29 mouse cellular contexts compared by ENCODE assay signal in genomic region chr12:38508195-38508594, GRCm38 (mm10).
DNase-seq lines count a peak whose midpoint lies in the region; ATAC-seq and TF ChIP-seq lines count a peak whose summit lies in the region.
"Had no signal": no experiment of that assay in that cellular context is flagged by ENCODE, and none has a peak within 500 bp of the region (broad histone marks: within the 10 kb centered on the region; RNA-seq: fewer than 3 reads in every experiment).

No protein-coding gene starts in this region.

- no peaks in the 10 kb centered on the region for H3K9me3 ChIP-seq in forebrain, embryonic 11.5 days (ENCODE audit: control insufficient read depth, low read length)
- no peaks in the 10 kb centered on the region for H3K9me3 ChIP-seq in forebrain, embryonic 16.5 days (ENCODE audit: control insufficient read depth, low read length)
- H3K9me3 ChIP-seq in forebrain, postnatal 0 days (ENCODE audit: low read length), result no peaks in the 10 kb centered on the region
- H3K9me3 ChIP-seq in forebrain, embryonic 10.5 days, result no peaks in the 10 kb centered on the region
- no peaks in the 10 kb centered on the region for H3K9me3 ChIP-seq in midbrain, embryonic 11.5 days (ENCODE audit: control insufficient read depth, low read length)
- H3K9me3 ChIP-seq in midbrain, embryonic 16.5 days (replicated peaks; ENCODE audit: control insufficient read depth, low read length, poor library complexity, severe bottlenecking), result no peaks in the 10 kb centered on the region
- H3K9me3 ChIP-seq: embryonic facial prominence, embryonic 12.5 days; embryonic facial prominence, embryonic 15.5 days; G1E; heart, embryonic 10.5 days; heart, embryonic 13.5 days; hindbrain, embryonic 13.5 days had no signal

- H3K9ac ChIP-seq in forebrain, embryonic 11.5 days (ENCODE audit: low read length), result no peak overlapping the region
- H3K9ac ChIP-seq in forebrain, embryonic 16.5 days (replicated peaks; ENCODE audit: low read depth, low read length), result no peak overlapping the region
- H3K9ac ChIP-seq in forebrain, postnatal 0 days, result no peak overlapping the region
- H3K9ac ChIP-seq in midbrain, embryonic 11.5 days (ENCODE audit: low read length), result no peak overlapping the region
- H3K9ac ChIP-seq in midbrain, embryonic 16.5 days (ENCODE audit: low read depth, low read length), result no peak overlapping the region
- H3K9ac ChIP-seq: embryonic facial prominence, embryonic 12.5 days; embryonic facial prominence, embryonic 15.5 days; heart, embryonic 13.5 days; hindbrain, embryonic 13.5 days had no signal

- H3K27ac ChIP-seq in forebrain, embryonic 11.5 days (ENCODE audit: low read depth, low read length), result no peak overlapping the region
- no peak overlapping the region for H3K27ac ChIP-seq in forebrain, embryonic 16.5 days (ENCODE audit: low read length)
- H3K27ac ChIP-seq in forebrain, postnatal 0 days (ENCODE audit: low read depth, low read length), result no peak overlapping the region
- H3K27ac ChIP-seq in forebrain, embryonic 10.5 days, result no peak overlapping the region
- no peak overlapping the region for H3K27ac ChIP-seq in midbrain, embryonic 11.5 days (ENCODE audit: low read depth, low read length)
- no peak overlapping the region for H3K27ac ChIP-seq in midbrain, embryonic 16.5 days (ENCODE audit: low read length)
- H3K27ac ChIP-seq: embryonic facial prominence, embryonic 12.5 days; embryonic facial prominence, embryonic 15.5 days; heart, adult 2 months; heart, embryonic 10.5 days; heart, embryonic 13.5 days; hindbrain, embryonic 13.5 days had no signal

- TF ChIP-seq CTCF in forebrain, postnatal 0 days (IDR thresholded peaks at IDR 0.05; ENCODE audit: low read depth), result no peak
- no peak for TF ChIP-seq CTCF in brain, embryonic 14.5 days (IDR thresholded peaks at IDR 0.05; ENCODE audit: borderline replicate concordance, extremely low read depth, insufficient read depth, insufficient read length)

- no peak for TF ChIP-seq POLR2A in brain, embryonic 14.5 days (IDR thresholded peaks at IDR 0.05; ENCODE audit: borderline replicate concordance, extremely low read depth, insufficient read depth, insufficient read length, poor library complexity, severe bottlenecking)

- H3K4me2 ChIP-seq in forebrain, embryonic 11.5 days (ENCODE audit: low read depth, low read length, severe bottlenecking), result no peak overlapping the region
- H3K4me2 ChIP-seq in forebrain, embryonic 16.5 days (ENCODE audit: low read length), result no peak overlapping the region
- H3K4me2 ChIP-seq in forebrain, postnatal 0 days (ENCODE audit: low read depth), result no peak overlapping the region
- H3K4me2 ChIP-seq in midbrain, embryonic 11.5 days, result no peak overlapping the region
- no peak overlapping the region for H3K4me2 ChIP-seq in midbrain, embryonic 16.5 days (ENCODE audit: low read length)
- H3K4me2 ChIP-seq: embryonic facial prominence, embryonic 12.5 days; embryonic facial prominence, embryonic 15.5 days; heart, embryonic 13.5 days; hindbrain, embryonic 13.5 days had no signal

- ATAC-seq in forebrain, embryonic 11.5 days (replicated peaks; ENCODE audit: low FRiP score), result peak; percentile 33; the same call in 1 of the 2 replicates
- no peak; the same call in 1 of the 2 replicates for ATAC-seq in forebrain, embryonic 16.5 days
- peak; percentile 29; the same call in 1 of the 2 replicates for ATAC-seq in forebrain, postnatal 0 days
- ATAC-seq in midbrain, embryonic 11.5 days (ENCODE audit: low FRiP score), result no peak
- ATAC-seq in midbrain, embryonic 16.5 days, result no peak
- ATAC-seq: intestine, postnatal 0 days; Patski had no signal

- no peak overlapping the region for H3K4me3 ChIP-seq in forebrain, embryonic 11.5 days (ENCODE audit: low read depth, low read length)
- no peak overlapping the region for H3K4me3 ChIP-seq in forebrain, embryonic 16.5 days (replicated peaks; ENCODE audit: low read length)
- no peak overlapping the region for H3K4me3 ChIP-seq in forebrain, postnatal 0 days (ENCODE audit: low read depth, low read length)
- H3K4me3 ChIP-seq in forebrain, embryonic 10.5 days, result no peak overlapping the region
- H3K4me3 ChIP-seq in midbrain, embryonic 11.5 days (ENCODE audit: low read depth, low read length), result no peak overlapping the region
- no peak overlapping the region for H3K4me3 ChIP-seq in midbrain, embryonic 16.5 days (ENCODE audit: low read depth, low read length)
- H3K4me3 ChIP-seq: embryonic facial prominence, embryonic 12.5 days; embryonic facial prominence, embryonic 15.5 days; heart, adult 2 months; heart, embryonic 10.5 days; heart, embryonic 13.5 days; hindbrain, embryonic 13.5 days had no signal

- WGBS in forebrain, embryonic 11.5 days, result 20% methylated on average over 1 of the region's 1 CpGs
- WGBS in forebrain, embryonic 16.5 days, result 0% methylated on average over 1 of the region's 1 CpGs
- WGBS in forebrain, postnatal 0 days, result 0% methylated on average over 1 of the region's 1 CpGs
- WGBS in forebrain, embryonic 10.5 days, result no CpG with 5 or more reads among the region's 1 CpGs
- 43% methylated on average over 1 of the region's 1 CpGs for WGBS in midbrain, embryonic 11.5 days
- WGBS in midbrain, embryonic 16.5 days, result no CpG with 5 or more reads among the region's 1 CpGs

- no peak for DNase-seq in forebrain, embryonic 11.5 days (ENCODE audit: low spot score)
- DNase-seq in forebrain, postnatal 0 days, result no peak
- no peak for DNase-seq in forebrain, embryonic 10.5 days (ENCODE audit: extremely low spot score, low spot score)
- peak; percentile 81 for DNase-seq in midbrain, embryonic 11.5 days (ENCODE audit: low spot score, missing footprints)
- peak; percentile 66 for DNase-seq in brain, embryonic 14.5 days (ENCODE audit: low read depth)
- no peak for DNase-seq in adrenal gland, postnatal 10 days
- DNase-seq: adrenal gland, postnatal 14 days; B cell, adult 2 months; cerebellum, adult 11-12 months; cerebellum, adult 8-10 months; cerebellum, postnatal 10 days; cerebellum, postnatal 36 days; gastrocnemius, postnatal 10 days; gastrocnemius, postnatal 36 days; heart, adult 2 months; heart, postnatal 14 days; heart, postnatal 4 days; kidney, adult 2 months had no signal

- no peaks in the 10 kb centered on the region for H3K36me3 ChIP-seq in forebrain, embryonic 11.5 days (ENCODE audit: control insufficient read depth, insufficient read depth, low read length)
- no peaks in the 10 kb centered on the region for H3K36me3 ChIP-seq in forebrain, embryonic 16.5 days (ENCODE audit: control insufficient read depth, insufficient read depth)
- no peaks in the 10 kb centered on the region for H3K36me3 ChIP-seq in forebrain, postnatal 0 days (ENCODE audit: insufficient read depth)
- no peaks in the 10 kb centered on the region for H3K36me3 ChIP-seq in forebrain, embryonic 10.5 days (replicated peaks)
- no peaks in the 10 kb centered on the region for H3K36me3 ChIP-seq in midbrain, embryonic 11.5 days (ENCODE audit: control insufficient read depth, insufficient read depth, low read length)
- H3K36me3 ChIP-seq in midbrain, embryonic 16.5 days (ENCODE audit: control insufficient read depth, insufficient read depth, low read length), result no peaks in the 10 kb centered on the region
- H3K36me3 ChIP-seq: embryonic facial prominence, embryonic 12.5 days; embryonic facial prominence, embryonic 15.5 days; G1E; heart, embryonic 10.5 days; heart, embryonic 13.5 days; hindbrain, embryonic 13.5 days had no signal

- no peaks in the 10 kb centered on the region for H3K4me1 ChIP-seq in forebrain, embryonic 11.5 days (replicated peaks; ENCODE audit: control insufficient read depth, insufficient read depth, low read length)
- H3K4me1 ChIP-seq in forebrain, embryonic 16.5 days (replicated peaks; ENCODE audit: control insufficient read depth, insufficient read depth, low read length), result no peaks in the 10 kb centered on the region; the same call in 1 of the 2 replicates
- H3K4me1 ChIP-seq in forebrain, postnatal 0 days (ENCODE audit: insufficient read depth), result no peaks in the 10 kb centered on the region
- H3K4me1 ChIP-seq in forebrain, embryonic 10.5 days, result 0 out of 2 replicates have a peak, but pooled peaks cover 3% of the 10 kb centered on the region
- no peaks in the 10 kb centered on the region for H3K4me1 ChIP-seq in midbrain, embryonic 11.5 days (ENCODE audit: control insufficient read depth, insufficient read depth, low read length)
- no peaks in the 10 kb centered on the region for H3K4me1 ChIP-seq in midbrain, embryonic 16.5 days (ENCODE audit: control insufficient read depth, insufficient read depth, low read length)
- H3K4me1 ChIP-seq: embryonic facial prominence, embryonic 12.5 days; embryonic facial prominence, embryonic 15.5 days; heart, embryonic 10.5 days; heart, embryonic 13.5 days; hindbrain, embryonic 13.5 days had no signal

- H3K27me3 ChIP-seq in forebrain, embryonic 11.5 days (ENCODE audit: control insufficient read depth, insufficient read depth, low read length), result no peaks in the 10 kb centered on the region
- H3K27me3 ChIP-seq in forebrain, embryonic 16.5 days (replicated peaks; ENCODE audit: control insufficient read depth, insufficient read depth, low read length), result no peaks in the 10 kb centered on the region
- H3K27me3 ChIP-seq in forebrain, postnatal 0 days (ENCODE audit: insufficient read depth, low read length), result no peaks in the 10 kb centered on the region
- H3K27me3 ChIP-seq in forebrain, embryonic 10.5 days (ENCODE audit: poor library complexity, severe bottlenecking), result no peaks in the 10 kb centered on the region
- no peaks in the 10 kb centered on the region for H3K27me3 ChIP-seq in midbrain, embryonic 11.5 days (ENCODE audit: control insufficient read depth, insufficient read depth, low read length)
- no peaks in the 10 kb centered on the region for H3K27me3 ChIP-seq in midbrain, embryonic 16.5 days (ENCODE audit: control insufficient read depth, insufficient read depth, low read depth, low read length)
- H3K27me3 ChIP-seq: CH12.LX; embryonic facial prominence, embryonic 12.5 days; embryonic facial prominence, embryonic 15.5 days; heart, embryonic 13.5 days; hindbrain, embryonic 13.5 days; Patski had no signal

Comparison
In these comparisons a context has a peak if more than half of its experiments do, and no peak if none do; other contexts are left out.
1. ATAC-seq: peak in forebrain, embryonic 11.5 days (single experiment) and forebrain, postnatal 0 days (single experiment); none in forebrain, embryonic 16.5 days (single experiment), midbrain, embryonic 11.5 days (single experiment) and midbrain, embryonic 16.5 days (single experiment).
2. DNase-seq: peak in midbrain, embryonic 11.5 days (single experiment) and brain, embryonic 14.5 days (single experiment); none in forebrain, embryonic 11.5 days (single experiment), forebrain, postnatal 0 days (single experiment), forebrain, embryonic 10.5 days (single experiment) and adrenal gland, postnatal 10 days (single experiment).